Mouse (Mus musculus): Measurements from ENCODE around the gene Pde10a. TPM values are rescaled to one million over a fixed set of nuclear protein-coding genes. Genes with fewer than 3 reads are reported as not detected.

Pde10a gene
- total RNA-seq, 2 experiments from 2014 or later = 59.8 to 61.8 TPM

- no peak for DNase-seq (ENCODE audit: low spot score in 2 of 2)
These were observed 314.3 kb downstream of the Pde10a start for GRCm38 (mm10) chr17:8839237-8840011.

DNA sequence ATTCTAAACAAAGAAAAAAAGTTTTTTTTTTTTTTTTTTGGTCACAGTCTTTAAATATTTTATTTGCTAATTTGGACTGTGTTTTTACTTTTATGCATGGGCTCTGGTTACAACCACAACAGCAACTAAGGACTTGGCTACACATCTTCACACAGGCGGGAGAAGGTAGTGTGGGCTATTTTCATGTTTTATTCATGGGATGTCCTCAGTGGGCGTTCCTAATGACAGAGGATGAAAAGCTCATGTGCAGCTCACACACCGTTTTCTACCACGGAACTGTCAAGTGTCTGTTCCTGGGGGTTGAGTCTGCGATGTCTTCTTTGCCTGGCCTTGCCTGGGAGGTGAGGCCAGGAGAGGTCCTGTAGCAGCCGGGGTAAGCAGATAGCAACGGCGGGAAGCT lies 315.9 kb downstream of the Pde10a start:
- no peak for DNase-seq (ENCODE audit: low spot score in 2 of 2)

DNA sequence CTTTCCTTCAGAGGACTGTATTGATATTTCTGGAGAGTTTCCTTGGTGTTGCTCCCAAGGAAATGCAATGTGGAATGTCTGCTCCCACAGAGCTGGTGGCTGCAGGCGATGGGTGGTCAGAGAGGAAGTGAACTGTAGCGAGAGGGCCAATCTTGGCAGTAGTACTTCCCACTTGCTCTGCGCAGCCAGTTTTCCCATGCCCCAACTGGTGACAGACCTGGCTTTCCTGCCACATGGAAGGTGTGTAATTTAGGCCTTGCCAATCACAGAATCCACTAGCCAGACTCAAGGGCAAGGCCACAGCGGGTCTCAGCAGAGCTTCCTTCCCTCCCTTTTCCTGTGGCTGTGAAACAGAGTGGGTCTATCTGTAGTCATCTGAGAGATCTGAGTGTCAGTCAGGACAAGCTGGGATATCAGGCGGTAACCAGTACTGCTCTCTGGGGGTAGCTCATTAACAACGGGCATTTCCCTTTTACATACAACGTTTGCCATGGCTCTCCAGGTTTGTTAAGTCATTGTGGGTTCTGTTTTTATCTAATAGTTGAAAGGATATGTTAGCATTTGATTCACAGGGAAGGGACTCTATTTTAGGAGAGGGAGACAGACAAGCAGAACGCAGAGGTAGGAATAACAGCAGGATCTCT lies 316.8 kb downstream of the Pde10a start:
- DNase-seq (ENCODE audit: low spot score in 2 of 2) = no peak

GRCm38 (mm10) chr17:8842662-8843061 lies 317.5 kb downstream of the Pde10a start:
- DNase-seq (ENCODE audit: low spot score in 2 of 2) = no peak

- no peak for DNase-seq (ENCODE audit: low spot score in 2 of 2)
These were observed 318.8 kb downstream of the Pde10a start for GRCm38 (mm10) chr17:8843941-8844340.

- no peak for DNase-seq (ENCODE audit: low spot score in 2 of 2)
These were observed 321.3 kb downstream of the Pde10a start for GRCm38 (mm10) chr17:8846506-8846905.

DNA sequence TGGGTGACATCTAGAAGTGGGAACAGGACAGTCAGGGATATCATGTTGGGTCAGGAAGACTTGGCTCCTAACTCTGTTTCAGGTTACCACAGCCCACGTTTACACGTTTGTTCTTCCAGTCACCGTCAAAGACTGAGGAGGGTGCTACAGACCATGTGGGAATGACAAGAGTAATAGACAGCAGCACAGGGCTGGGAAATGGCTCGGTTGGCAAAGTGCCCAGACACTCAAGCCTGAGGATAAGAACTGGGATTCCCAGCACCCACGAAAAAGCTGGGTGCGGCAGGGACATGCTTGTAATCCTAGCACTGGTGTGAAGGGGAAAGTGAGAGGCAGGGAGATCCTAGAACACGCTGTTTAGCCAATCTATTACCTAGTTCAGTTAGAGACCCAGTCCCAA lies 322.4 kb downstream of the Pde10a start:
- peak; percentile 78 to 87 for DNase-seq (ENCODE audit: low spot score in 2 of 2)

DNA sequence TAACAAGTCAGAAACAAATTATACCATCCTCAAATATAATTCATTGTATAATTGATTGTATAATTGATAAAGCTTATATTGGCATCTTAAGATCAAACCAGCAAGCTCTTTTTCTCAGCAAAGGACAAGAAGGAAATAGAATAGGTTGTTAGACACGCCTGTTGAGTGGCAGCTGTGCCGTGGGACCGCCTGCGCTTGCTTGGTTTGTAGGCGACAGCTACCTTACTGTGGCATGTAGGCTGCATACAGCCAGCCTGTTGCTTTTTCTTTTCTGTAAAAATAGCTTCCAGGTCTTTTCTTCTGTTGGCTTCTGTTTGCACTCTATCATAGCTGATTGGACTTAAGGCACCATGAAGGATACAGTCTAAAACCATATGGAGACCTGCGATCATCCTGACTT lies 326.7 kb downstream of the Pde10a start:
- peak in 1 of 2 experiments; percentile 73 for DNase-seq (ENCODE audit: low spot score in 2 of 2)

- no peak for DNase-seq (ENCODE audit: low spot score in 2 of 2)
These were observed 331.5 kb downstream of the Pde10a start for GRCm38 (mm10) chr17:8856430-8857371.

GRCm38 (mm10) chr17:8858636-8859421 lies 333.7 kb downstream of the Pde10a start:
- DNase-seq (ENCODE audit: low spot score in 2 of 2) = peak; percentile 85 to 92

GRCm38 (mm10) chr17:8859489-8859888 lies 334.3 kb downstream of the Pde10a start:
- peak in 1 of 2 experiments; percentile 32 for DNase-seq (ENCODE audit: low spot score in 2 of 2)

DNA sequence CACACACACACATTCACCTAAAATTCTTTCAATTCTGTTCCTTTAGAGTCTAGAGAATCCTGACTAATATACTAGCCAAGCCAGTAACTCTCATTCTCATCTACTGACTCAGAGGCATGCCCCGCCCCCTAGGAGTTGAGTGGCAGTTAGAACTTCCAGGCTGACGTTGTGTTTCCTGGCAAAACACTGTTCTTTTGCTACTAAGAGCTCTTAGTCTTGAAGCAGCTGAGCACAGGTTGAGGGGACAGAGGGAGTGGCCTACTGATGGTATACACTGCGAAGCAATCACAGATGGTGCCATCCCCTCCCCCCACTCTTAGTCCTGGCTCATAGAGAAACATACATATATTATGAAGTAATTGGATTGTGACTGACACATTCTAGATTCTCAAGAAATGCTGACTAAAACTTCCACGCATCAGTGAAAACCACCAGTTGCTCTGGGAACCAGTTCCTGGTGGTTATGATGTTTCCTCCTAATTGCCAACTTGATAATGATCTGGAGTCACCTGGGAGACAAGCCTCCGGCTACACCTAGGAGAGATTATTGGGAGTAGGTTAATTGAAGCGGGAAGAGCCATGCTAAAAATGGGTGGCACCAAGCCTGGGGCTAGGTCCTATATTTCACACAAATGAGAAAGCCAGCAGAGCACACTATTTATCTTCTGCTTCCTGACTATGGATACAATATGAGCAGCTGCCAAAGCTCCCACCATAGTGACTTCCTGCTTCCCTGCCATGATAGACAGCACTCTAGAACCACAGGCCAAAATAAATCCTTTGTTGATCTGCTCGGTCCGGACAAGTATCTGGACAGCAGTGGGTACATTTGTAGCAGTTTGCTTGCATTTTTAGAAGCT lies 339.7 kb downstream of the Pde10a start:
- peak in 1 of 2 experiments; percentile 33 for DNase-seq (ENCODE audit: low spot score in 2 of 2)

DNA sequence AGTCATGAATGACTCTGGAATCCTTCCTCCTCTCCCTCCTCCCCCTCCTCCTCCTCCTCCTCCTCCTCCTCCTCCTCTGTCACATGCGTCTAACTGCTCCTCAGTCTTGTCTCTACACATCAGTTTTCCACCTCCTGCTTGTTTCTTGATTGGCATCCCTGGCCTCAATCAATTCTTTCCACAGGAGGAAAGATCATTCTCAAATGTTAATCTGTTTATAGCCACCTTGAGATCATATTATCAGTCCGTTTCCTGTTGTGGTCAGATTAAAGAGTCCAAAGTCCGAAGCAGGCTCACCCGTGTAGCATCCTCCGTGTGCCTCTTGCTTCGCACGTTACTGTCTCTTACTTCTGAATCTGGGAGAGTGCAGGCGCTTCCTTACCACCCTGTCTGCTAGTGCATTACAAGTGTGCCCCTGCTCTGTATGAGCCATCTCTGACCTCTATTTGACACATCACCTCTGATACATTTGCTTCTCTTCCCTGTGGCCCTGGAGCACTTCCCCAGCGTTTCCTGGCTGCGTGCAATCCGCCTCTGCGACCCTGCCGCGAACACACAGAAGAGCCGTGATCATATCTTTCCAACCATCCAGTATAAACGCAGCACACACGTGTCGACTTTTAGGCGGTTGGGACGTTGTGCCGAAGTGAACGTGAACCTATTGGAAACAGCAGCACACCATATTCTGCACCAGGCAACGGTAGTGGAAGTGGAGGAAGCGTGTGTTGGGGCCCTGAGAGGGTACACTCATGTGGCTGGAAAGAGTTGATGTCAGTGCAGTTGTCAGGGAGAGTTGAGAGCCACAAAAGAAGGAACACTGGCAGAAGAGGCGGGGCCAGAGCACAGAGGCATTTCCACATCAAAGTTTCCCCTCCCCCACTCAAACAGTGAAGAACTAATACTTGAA lies 342.4 kb downstream of the Pde10a start:
- no peak for DNase-seq (ENCODE audit: low spot score in 2 of 2)

DNA sequence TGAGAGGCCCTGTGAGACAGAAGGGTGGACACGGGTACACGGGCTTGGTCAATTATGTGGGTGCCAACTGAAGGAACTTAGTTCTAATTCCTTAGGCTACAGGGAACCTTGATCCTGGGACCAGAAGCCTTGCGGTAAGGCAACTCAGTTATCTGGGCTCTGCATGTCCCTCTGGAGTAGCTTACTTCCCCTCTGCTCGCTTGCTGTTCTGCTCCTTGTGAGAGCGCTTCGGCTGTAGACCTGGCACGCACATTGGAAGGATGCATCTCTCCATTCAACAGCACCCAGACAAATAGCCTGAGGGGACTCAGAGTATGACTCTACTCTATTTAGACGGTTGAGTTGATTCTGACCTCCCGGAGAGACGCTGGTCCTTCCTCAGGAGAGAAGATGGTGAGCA lies 344.1 kb downstream of the Pde10a start:
- DNase-seq (ENCODE audit: low spot score in 2 of 2) = no peak

DNA sequence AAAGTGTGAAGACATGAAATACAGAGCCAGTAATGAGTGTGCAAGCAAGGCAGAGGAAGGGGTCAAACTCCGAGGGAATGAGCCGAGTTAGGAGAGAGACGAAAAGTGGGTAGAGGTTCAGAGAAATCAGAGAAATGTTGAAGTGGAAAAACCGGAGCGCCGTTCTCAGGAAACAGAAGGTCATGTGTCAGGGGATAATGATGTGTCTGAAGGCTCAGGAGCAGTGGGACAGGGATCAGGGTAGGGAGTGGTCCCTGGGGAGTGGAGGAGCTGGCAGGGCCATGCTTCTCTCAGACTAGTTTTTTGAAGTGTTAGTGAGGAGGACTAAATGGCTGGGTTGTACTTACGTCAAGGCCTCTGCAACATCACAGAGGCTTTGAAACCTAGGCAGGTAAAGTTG lies 345.7 kb downstream of the Pde10a start:
- no peak for DNase-seq (ENCODE audit: low spot score in 2 of 2)

DNA sequence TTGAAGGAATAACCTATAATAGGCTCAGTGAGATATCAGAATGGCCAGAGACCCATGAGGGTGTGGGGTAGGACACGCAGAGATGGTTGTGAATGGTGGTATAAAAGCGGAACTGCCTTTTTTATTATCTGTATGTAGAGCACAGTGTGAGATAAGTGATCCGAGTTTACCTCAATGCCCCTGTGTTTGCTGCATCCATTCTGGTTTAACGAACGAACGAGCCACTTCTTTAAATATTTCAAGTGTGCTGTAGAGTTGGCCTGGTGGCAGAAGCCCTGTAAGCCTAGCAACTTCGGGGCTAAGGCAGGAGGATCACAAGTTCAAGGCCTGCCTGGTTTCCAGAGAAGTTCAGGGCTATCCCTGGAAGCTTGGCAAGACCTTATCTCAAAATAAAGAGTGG lies 346.2 kb downstream of the Pde10a start:
- no peak for DNase-seq (ENCODE audit: low spot score in 2 of 2)

DNA sequence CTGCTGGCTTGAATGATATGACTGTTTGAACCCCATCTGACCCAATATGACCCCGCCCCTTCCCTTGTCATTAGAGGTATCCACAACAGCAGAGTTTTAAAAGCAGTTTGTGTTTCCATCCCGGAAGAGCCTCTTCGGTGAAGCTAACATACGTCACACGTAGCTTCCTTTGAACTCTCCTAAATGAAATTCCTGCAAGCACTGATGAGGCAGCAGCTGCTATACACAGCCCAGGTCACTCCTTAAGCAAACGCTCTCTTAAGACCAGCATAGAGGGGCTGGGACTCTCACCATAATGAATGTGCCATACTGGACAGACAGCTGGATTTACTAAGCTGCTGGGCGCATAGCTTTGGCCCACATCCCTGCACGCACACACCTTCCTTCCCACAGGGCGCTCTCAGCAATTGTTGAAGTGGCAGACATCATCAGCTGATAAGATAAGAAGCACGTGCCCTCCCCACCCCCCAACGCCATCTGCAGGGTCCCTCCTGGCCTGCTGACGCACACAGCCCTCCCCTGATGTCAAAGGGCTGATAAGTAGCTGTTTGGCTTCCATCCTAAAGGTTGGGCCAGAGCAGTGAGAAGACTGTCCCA lies 346.9 kb downstream of the Pde10a start:
- no peak for DNase-seq (ENCODE audit: low spot score in 2 of 2)

DNA sequence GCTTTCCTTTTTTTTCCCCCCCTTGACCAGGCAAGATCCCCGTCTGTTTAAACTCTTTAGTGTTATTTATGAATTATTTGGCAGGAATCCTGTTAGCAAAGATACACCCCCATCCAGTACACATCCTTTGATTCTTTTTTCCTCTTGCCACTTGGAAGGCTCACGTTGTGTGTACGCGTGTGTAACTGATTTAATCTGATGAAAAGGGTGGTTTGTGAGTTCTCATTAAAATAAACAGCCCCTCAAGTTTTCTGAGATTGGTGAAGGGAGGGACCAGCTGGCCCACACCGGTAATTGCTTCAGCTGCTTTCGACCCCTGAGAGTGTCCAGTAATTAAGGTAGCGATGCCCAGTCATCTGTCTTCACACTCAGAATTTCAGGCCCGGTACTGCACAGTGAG lies 347.4 kb downstream of the Pde10a start:
- no peak for DNase-seq (ENCODE audit: low spot score in 2 of 2)

All from layer of hippocampus, adult 18-20 months (tissue).